Mouse (Mus musculus) forebrain, embryonic 16.5 days (tissue): ENCODE results near the gene Arid1a. TPM values are rescaled to one million over a fixed set of nuclear protein-coding genes. Genes with fewer than 3 reads are reported as not detected.

ENCODE experiments used
- ATAC-seq: fragments of 200-750 bp; cut with Nextera tagmentation; 2 replicates; pipeline ENCODE4 v1.8.0; 2017; ENCODE audit warnings: mild to moderate bottlenecking, moderate library complexity
- H3K27ac ChIP-seq: fragments of 300-500 bp; sonication (generic); 2 replicates; pipeline ENCODE4 v1.5.1; 2014; ENCODE audit warnings: low read length, control low read depth
- H3K27me3 ChIP-seq: fragments of 300-500 bp; sonication (generic); replicated peaks from 2 replicates; pipeline ENCODE4 v1.6.1; 2014; ENCODE audit warnings: low read length; ENCODE audit not compliant: control insufficient read depth, insufficient read depth
- H3K36me3 ChIP-seq: fragments of 300-500 bp; sonication (generic); 2 replicates; pipeline ENCODE4 v1.6.1; 2014; ENCODE audit not compliant: control insufficient read depth, insufficient read depth
- H3K4me1 ChIP-seq: fragments of 300-500 bp; sonication (generic); replicated peaks from 2 replicates; pipeline ENCODE4 v1.6.1; 2014; ENCODE audit warnings: low read length; ENCODE audit not compliant: control insufficient read depth, insufficient read depth
- H3K4me2 ChIP-seq: fragments of 300-500 bp; sonication (generic); 2 replicates; pipeline ENCODE4 v1.6.1; 2014; ENCODE audit warnings: mild to moderate bottlenecking, low read length, control low read depth
- H3K4me3 ChIP-seq: fragments of 300-500 bp; sonication (generic); replicated peaks from 2 replicates; pipeline ENCODE4 v1.5.1; 2014; ENCODE audit warnings: mild to moderate bottlenecking, low read length, control low read depth
- H3K9ac ChIP-seq: fragments of 300-500 bp; sonication (generic); replicated peaks from 2 replicates; pipeline ENCODE4 v1.6.1; 2014; ENCODE audit warnings: low read depth, low read length, control low read depth
- H3K9me3 ChIP-seq: fragments of 300-500 bp; sonication (generic); 2 replicates; pipeline ENCODE4 v1.6.1; 2016; ENCODE audit warnings: low read length; ENCODE audit not compliant: control insufficient read depth
- WGBS: fragments of 180-500 bp; shearing (Covaris S2); extraction: QIAGEN DNeasy Blood & Tissue Kit; methylation state at CpG from one replicate; pipeline ENCODE4 v1.1.7; 2014; 5-methylcytosine and 5-hydroxymethylcytosine counted together
- polyA plus RNA-seq: library from polyadenylated mRNA; unstranded; fragments of >200 nt; fragmentation: Nextera tagmentation; extraction: Ambion mirVana; gene quantifications from 2 replicates; pipeline ENCODE4 v1.2.1, GENCODE M21; 2015

The Arid1a gene
- polyA plus RNA-seq, 1 experiment from 2014 or later, result 41.4 TPM

DNA sequence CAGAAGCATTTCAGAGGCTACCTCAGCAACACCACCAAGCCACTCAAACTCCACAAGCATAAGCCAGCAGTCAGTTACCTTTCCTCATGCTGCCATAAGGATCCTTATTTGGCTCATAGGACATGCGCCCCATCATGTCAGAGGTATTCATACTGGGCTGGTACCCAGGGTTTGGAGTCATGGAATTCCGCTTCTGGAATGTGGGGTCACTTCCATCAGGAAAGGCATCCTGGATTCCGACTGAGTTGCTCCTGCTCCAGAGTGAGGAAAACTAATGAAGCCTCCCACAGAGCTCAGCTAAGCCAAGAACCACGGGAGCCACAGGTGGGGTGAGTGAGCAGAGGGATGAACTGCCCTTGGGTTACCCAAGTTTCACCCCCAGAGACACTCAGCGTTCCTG, 69.4 kb downstream of the Arid1a start:
- H3K9ac ChIP-seq, result no peak overlapping the region
- 88% methylated on average over 5 of the region's 5 CpGs for WGBS
- no peak overlapping the region for H3K4me3 ChIP-seq
- H3K4me1 ChIP-seq, result peaks cover 24% of the 10 kb centered on the region
- H3K36me3 ChIP-seq, result peaks cover 70% of the 10 kb centered on the region
- no peak for ATAC-seq
- no peak overlapping the region for H3K4me2 ChIP-seq
- no peak overlapping the region for H3K27ac ChIP-seq
- no peaks in the 10 kb centered on the region for H3K9me3 ChIP-seq
- no peaks in the 10 kb centered on the region for H3K27me3 ChIP-seq

GRCm38 (mm10) chr4:133686512-133686911, 70.1 kb downstream of the Arid1a start:
- H3K9me3 ChIP-seq, result no peaks in the 10 kb centered on the region
- no peak for ATAC-seq
- no peak overlapping the region for H3K4me3 ChIP-seq
- peaks cover 24% of the 10 kb centered on the region for H3K4me1 ChIP-seq
- H3K4me2 ChIP-seq, result no peak overlapping the region
- no peaks in the 10 kb centered on the region for H3K27me3 ChIP-seq
- H3K27ac ChIP-seq, result no peak overlapping the region
- peaks cover 67% of the 10 kb centered on the region for H3K36me3 ChIP-seq
- no peak overlapping the region for H3K9ac ChIP-seq
- whole genome bisulfite sequencing, result 87% methylated on average over 11 of the region's 11 CpGs

DNA sequence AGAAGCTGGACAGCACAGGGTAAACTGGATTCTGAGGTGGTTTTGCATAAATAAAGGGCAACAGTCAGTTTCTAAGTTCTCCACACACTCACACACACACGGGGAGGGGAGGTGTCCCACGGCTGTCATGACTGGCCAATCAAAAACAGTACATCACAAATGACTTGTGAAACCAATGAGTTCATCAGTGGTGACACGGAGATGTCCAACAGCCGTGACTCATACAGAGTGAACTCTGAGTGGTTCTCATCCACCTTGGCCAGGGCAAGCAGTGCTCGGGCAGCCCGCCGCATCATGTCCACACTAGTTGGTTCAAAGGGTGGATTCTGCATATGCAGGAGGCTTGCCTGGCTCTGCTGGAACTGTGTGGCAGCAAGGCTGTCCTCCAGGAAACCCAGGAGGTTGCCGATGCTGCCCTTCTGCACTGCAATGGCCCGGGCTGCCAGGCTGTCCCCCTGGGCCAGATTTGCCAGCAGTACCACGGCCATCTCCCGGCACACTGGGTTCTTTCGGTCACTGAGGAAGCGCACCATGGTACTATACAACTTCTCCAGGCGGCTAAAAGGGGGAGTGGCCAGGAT, 76.3 kb downstream of the Arid1a start:
- Histone ChIP-seq H3K9ac (no peak overlapping the region), H3K27me3 (no peaks in the 10 kb centered on the region), H3K27ac (no peak overlapping the region), H3K4me3 (no peak overlapping the region), H3K4me1 (peaks cover 8% of the 10 kb centered on the region), H3K4me2 (no peak overlapping the region), H3K36me3 (peaks cover 39% of the 10 kb centered on the region), H3K9me3 (no peaks in the 10 kb centered on the region)
- 81% methylated on average over 14 of the region's 14 CpGs for WGBS
- ATAC-seq, result no peak

DNA sequence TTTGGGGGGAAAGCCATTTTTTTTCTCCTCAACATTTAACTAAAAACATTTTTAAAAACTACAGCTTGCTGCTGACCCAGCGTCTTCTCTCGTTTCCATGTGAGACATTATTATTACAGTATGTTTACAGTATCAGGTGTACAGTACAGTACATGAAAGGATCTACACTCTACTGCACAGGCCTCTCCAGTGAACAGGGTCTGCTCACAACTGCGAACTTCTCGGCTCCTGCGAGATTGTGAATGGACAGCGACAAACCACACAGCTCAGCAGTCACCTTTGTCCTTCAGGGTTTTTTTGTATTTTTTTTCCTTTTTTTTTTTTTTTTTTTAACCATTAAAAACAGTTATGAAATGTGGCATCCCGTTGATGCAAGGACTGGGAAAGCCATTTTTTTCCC, 76.9 kb downstream of the Arid1a start:
- Histone ChIP-seq H3K4me2 (no peak overlapping the region), H3K9ac (no peak overlapping the region), H3K9me3 (no peaks in the 10 kb centered on the region), H3K27me3 (no peaks in the 10 kb centered on the region), H3K4me1 (peaks cover 8% of the 10 kb centered on the region), H3K27ac (no peak overlapping the region), H3K36me3 (peaks cover 32% of the 10 kb centered on the region), H3K4me3 (no peak overlapping the region)
- WGBS, result 85% methylated on average over 7 of the region's 7 CpGs
- no peak for ATAC-seq

DNA sequence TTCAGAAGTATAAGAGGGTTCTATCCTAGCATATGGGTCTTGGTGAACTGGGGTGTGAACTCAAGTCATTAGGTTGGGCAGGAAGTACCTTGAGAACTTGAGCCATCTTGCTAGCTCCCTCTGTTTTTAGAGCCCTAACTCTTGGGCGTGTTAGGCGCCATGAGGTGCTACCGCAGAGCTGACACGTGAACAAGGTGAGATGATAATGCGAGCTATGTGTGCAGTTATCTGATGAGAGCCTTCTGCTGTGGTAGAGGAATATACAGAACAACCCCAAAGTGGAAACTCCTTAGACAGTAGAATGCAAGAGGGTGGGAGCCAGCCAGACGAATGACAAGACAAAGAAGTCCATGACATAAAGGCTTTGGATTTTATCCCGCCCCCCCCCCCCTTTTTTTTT, 79.3 kb downstream of the Arid1a start:
- Histone ChIP-seq H3K4me2 (no peak overlapping the region), H3K27ac (no peak overlapping the region), H3K36me3 (peaks cover 14% of the 10 kb centered on the region), H3K9me3 (no peaks in the 10 kb centered on the region), H3K4me1 (peaks cover 21% of the 10 kb centered on the region), H3K27me3 (no peaks in the 10 kb centered on the region), H3K9ac (no peak overlapping the region), H3K4me3 (no peak overlapping the region)
- 73% methylated on average over 7 of the region's 7 CpGs for WGBS
- ATAC-seq, result no peak

DNA sequence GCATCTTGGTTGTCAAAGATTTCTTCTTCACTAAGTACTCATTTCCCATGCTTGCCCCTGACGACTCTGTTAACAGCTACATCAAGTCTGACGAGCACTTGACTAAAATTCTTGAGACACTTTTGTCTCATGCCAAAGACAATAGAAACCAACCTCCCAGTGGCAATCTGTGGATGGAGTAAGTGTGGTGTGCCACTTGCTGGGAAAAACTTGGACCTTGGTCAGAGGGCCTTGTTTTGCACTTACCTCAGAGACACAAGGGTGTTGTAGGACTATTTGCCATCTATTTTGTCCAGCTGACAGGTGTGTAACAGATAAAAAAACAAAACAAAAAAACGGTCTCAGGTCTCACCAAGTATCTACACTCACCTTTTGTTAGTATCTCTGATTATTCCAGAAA, 80.4 kb downstream of the Arid1a start:
- Histone ChIP-seq H3K4me3 (no peak overlapping the region), H3K4me1 (peaks cover 27% of the 10 kb centered on the region), H3K36me3 (peaks cover 7% of the 10 kb centered on the region), H3K4me2 (no peak overlapping the region), H3K27me3 (no peaks in the 10 kb centered on the region), H3K9ac (no peak overlapping the region), H3K9me3 (no peaks in the 10 kb centered on the region), H3K27ac (peak overlapping the region; percentile 56; the same call in 1 of the 2 replicates)
- 16% methylated on average over 3 of the region's 3 CpGs for WGBS
- ATAC-seq, result no peak

DNA sequence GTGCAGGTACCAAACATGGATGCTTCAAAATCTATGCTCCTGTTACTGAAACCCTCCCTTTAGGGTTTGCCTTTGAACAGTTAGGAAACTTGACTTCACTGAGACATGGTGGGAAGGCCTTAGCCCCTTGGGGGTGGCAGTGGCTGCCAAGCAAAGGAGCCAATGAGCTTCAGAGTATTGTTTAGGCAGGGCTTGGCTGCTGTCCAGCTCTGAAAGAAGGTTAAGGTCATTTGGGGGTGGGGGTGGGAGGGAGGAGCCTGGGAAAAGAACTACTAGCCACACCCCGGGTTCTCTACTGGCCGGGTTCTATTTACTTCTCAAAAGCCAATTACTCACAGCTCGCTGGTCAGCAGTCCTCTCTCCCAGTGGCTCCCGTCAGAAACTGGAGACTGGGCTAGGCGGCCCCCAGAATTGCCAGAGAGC, 81.0 kb downstream of the Arid1a start:
- peaks cover 3% of the 10 kb centered on the region for H3K36me3 ChIP-seq
- WGBS, result 1% methylated on average over 5 of the region's 5 CpGs
- H3K9me3 ChIP-seq, result no peaks in the 10 kb centered on the region
- H3K4me2 ChIP-seq, result no peak overlapping the region
- H3K4me3 ChIP-seq, result no peak overlapping the region
- no peaks in the 10 kb centered on the region for H3K27me3 ChIP-seq
- ATAC-seq, result no peak
- H3K27ac ChIP-seq, result 0 out of 2 replicates have a peak overlapping the region, but pooled peaks have one; percentile 56
- H3K4me1 ChIP-seq, result peaks cover 31% of the 10 kb centered on the region
- no peak overlapping the region for H3K9ac ChIP-seq

GRCm38 (mm10) chr4:133674331-133674695, 82.3 kb downstream of the Arid1a start:
- no peak overlapping the region for H3K4me3 ChIP-seq
- no peaks in the 10 kb centered on the region for H3K9me3 ChIP-seq
- H3K4me2 ChIP-seq, result no peak overlapping the region
- H3K9ac ChIP-seq, result no peak overlapping the region
- no peaks in the 10 kb centered on the region for H3K36me3 ChIP-seq
- WGBS, result 77% methylated on average over 8 of the region's 8 CpGs
- no peaks in the 10 kb centered on the region for H3K27me3 ChIP-seq
- peaks cover 35% of the 10 kb centered on the region for H3K4me1 ChIP-seq
- no peak for ATAC-seq
- peak overlapping the region; percentile 51 for H3K27ac ChIP-seq

- Histone ChIP-seq H3K9me3 (no peaks in the 10 kb centered on the region), H3K4me3 (no peak overlapping the region)
Measured at GRCm38 (mm10) chr4:133673666-133674330, 82.8 kb downstream of the Arid1a start.

More at GRCm38 (mm10) chr4:133673666-133674330, 82.8 kb downstream of the Arid1a start:
- WGBS, result 40% methylated on average over 10 of the region's 10 CpGs
- no peak for ATAC-seq
- Histone ChIP-seq H3K4me2 (peak overlapping the region; percentile 59; the same call in 1 of the 2 replicates), H3K36me3 (no peaks in the 10 kb centered on the region), H3K27me3 (no peaks in the 10 kb centered on the region), H3K27ac (peak overlapping the region; percentile 51), H3K4me1 (peaks cover 35% of the 10 kb centered on the region), H3K9ac (no peak overlapping the region)
